Mouse (Mus musculus): Measurements from ENCODE around the gene Tacr1. TPM values are rescaled to one million over a fixed set of nuclear protein-coding genes. Genes with fewer than 3 reads are reported as not detected.
A peak's percentile ranks its signal among the peaks of the same experiment; 100 is the strongest.
"Not testable (repeated sequence)": the region's sequence is repeated elsewhere in the genome, so short reads cannot be mapped to it uniquely, and the experiment has no call there.

The Tacr1 gene
- total RNA-seq (2021), result 1 to 10 TPM; 1.5 to 2.3 TPM

DNA sequence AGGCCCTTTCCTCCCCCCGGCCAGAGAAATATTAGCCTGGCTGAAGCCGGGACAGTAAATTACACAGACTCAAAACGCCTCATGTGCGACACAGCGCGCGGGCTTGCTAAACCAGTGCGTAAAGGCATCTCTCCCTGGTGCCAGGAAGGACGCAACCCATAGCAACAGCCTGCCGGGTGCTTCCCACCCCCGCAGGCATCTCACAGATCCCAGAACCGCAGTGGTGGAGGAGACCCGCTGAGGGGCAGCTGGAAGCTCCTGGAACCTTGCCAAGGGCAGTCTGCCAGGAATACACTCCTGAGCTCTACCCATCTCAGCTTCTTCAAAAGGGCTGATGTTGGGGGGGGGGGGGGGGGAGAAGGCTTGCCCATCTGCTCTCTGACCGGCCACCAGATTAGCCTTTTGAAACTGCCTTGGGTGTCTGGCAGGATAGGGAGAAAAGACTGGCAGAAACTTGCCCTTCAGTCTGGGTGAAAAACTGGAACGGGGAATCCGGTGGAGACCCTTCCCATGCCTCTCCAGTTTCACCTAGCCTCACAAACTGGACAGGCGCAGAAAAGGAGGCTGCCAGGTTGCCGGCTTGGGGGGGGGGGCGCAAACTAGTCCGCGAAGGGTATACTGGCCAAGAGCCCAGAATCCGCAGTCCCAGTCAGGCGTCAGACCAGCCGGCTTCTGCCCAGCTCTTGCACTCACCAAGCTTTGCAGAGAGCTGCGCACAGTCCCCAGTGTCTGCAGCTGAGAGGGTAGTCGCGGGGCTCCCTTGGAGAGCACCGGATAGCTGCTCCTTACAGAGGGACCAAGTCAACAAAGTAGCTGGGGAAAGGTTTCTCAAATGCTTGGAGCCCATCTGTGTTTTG, at the start of gene Tacr1:
TSS of gene Tacr1 (plus strand) at position 740 of the 857 bp plus-strand sequence.
- DNase-seq (ENCODE audit: extremely low spot score in 1 of 2, low spot score in 1 of 2), result peak; percentile 47 to 63

DNA sequence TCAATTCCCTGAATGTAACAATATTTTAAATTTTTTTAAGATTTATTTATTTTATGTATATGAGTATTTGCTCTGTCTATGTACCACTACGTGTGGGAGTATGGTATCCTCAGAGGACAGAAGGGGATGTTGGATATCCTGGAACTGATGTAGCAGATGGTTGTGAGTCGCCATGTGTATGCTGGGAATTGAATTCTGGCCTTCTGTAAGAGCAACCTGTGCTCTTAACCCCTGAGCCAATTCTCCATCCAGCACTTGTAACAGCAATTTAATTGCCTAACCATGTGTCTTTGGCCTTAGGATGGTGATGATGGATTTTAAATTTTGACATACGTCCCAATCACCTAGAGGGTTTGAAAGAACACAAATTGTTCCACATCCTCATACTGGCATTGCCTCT, 26.0 kb upstream of the Tacr1 start:
- no peak for DNase-seq (ENCODE audit: extremely low spot score in 1 of 2, low spot score in 1 of 2)

DNA sequence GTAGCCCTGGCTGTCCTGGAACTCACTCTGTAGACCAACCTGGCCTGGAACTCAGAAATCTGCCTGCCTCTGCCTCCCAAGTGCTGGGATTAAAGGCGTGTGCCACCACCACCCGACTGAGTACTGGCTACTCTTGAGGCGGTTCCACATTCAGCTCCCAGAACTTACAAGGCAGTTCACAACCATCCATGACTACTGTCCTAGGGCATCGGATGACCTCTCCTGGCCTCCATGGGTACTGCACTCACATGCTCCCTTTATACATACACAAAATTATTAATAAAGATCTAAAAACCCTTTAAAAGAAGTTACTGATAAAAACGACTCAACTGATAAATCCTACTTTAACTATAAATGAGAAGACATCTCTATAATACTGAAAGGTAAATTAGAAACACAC, 18.6 kb upstream of the Tacr1 start:
- no peak for DNase-seq (ENCODE audit: extremely low spot score in 1 of 2, low spot score in 1 of 2)

DNA sequence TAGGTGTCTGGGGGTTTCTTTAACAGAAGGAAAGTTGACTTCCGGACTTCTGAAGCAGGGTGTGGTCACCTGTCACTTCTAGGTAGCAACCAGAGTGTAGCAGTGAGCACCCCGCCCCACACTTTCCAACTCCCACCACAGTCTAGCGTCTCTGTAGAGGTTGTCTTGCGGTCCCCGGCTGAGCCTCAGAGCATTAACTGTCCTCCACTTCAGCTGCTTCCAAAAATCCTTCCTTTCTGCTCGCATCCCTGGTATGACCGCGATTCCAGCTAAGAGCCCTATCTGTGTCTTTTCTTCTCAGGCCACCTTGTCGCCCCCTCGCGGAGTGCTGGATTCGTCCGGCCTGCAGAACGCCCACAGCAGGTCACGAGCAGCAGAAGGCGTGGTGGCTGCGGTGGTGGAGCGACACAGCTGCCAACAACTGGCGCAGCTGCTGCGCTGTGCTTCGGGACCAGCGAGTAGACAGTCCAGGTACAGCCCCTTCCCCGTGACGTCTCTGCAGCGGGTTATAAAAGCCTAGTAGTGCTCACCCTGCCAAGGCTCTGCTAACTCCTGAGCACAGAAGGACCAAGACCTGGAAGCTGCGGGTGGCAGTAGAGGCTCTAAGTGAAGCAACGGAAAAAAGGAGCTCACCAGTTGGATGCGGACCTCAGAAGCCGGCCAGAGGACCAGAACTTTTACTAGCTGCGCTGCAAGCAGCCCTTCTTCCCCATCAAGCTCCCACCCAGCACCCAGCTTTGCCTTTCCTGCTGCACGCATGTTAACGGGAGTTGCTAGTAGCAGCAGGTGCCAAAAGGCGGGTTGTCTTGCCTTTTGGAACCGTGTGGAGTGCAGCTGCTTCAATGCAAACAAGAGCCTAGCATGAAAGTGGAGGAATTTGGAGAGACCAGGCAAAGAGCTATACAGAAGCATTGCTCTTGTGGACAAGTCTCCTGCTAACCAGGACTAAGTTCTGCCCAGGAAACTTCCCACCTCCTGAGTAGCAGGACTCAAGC, 664 bp downstream of the Tacr1 start:
- DNase-seq (ENCODE audit: extremely low spot score in 1 of 2, low spot score in 1 of 2), result peak; percentile 18 to 23

DNA sequence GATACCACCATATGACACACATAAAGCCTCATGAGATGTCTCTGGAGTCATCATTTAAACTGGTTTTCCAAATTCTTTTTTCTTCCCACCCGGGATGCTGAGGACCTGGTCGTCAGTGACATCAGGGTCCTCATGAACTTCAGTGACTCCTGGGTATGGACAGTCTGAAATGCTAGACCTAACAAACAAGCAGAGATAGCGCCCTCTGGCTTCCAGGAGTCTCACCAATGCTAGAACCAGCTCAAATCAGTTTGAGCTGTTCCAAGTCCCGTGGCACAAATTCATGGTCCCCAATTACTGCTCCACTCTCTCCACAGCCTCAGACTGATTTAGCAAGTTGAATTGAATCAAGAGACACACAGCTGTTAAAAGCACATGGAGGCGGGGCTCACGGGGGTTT, 16.2 kb downstream of the Tacr1 start:
- DNase-seq (ENCODE audit: extremely low spot score in 1 of 2, low spot score in 1 of 2), result no peak

DNA sequence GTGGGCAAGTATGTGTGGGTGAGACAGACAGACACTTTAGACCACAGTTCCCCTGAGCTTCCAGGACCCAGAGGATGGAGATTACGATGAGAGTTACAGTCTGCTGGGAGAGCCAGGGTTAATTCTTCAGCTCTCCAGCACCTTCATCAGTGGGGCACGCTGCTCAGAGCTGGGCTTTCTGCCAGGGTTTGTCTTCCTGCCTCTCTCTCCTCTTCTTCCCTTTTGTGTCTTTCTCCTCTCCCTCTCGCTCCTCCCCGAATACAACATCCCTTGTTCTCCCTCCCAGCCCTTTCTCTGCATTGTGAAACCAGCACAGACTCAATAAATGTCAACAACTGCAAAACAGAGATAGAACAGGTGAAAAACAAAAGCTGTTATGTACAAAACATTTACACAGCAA, 18.1 kb downstream of the Tacr1 start:
- no peak for DNase-seq (ENCODE audit: extremely low spot score in 1 of 2, low spot score in 1 of 2)

DNA sequence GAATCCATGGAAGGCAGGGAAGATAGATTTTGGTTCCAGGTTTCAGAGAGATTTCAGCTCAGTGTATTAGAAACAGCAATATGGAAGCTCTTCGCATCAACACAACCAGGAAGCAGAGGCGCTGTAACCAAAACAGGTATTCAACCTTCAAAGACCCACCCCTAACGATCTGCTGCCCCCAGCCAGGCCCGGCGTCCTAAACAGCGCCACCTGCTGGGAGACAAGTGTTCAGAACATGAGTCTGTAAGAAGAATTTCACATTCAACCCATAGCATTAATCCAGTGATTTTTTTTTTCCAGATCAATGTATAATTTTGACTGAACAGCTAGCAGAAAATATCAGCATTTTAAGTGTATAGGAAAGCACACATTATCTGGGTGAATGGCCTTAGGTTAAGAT, 26.8 kb downstream of the Tacr1 start:
- DNase-seq (ENCODE audit: extremely low spot score in 1 of 2, low spot score in 1 of 2), result no peak

DNA sequence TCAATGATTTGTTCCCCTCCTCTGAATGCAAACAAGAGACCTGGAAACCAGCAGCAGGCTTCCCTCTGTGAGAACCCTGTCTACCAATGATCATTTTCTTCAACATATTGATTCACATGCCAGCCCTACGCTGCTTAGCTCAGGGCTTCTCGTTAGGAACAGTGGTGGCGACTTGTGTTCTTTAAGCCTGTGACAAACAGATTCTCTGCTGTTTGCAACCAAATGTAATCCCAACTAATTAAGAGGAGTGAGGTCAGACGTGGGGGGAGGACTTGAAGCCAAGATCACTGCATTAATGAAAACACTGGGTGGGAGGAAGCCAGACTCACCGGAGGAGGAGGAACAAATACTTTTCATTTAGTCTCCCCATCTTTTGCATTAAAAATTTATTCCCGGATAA, 27.6 kb downstream of the Tacr1 start:
- no peak for DNase-seq (ENCODE audit: extremely low spot score in 1 of 2, low spot score in 1 of 2)

DNA sequence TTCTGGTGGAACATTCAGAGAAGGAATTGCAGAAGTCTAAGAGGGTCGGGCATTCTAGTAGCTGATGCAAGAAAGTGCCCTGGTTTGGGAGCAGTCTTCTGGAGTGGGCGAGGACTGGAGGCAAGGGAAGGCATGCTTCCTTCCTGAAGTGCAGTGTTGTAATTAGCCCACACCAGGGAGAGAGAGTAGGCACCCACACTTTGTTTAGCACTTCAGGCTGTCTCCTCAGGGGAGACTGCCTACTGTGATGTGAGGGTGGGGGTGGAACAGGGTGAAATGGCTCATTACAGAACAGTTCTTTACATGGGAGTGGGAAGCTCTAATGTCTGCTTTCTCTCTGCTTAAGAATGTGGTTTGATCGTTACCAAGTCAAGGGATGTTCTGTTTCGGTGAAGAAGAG, 35.0 kb downstream of the Tacr1 start:
- no peak for DNase-seq (ENCODE audit: extremely low spot score in 1 of 2, low spot score in 1 of 2)

DNA sequence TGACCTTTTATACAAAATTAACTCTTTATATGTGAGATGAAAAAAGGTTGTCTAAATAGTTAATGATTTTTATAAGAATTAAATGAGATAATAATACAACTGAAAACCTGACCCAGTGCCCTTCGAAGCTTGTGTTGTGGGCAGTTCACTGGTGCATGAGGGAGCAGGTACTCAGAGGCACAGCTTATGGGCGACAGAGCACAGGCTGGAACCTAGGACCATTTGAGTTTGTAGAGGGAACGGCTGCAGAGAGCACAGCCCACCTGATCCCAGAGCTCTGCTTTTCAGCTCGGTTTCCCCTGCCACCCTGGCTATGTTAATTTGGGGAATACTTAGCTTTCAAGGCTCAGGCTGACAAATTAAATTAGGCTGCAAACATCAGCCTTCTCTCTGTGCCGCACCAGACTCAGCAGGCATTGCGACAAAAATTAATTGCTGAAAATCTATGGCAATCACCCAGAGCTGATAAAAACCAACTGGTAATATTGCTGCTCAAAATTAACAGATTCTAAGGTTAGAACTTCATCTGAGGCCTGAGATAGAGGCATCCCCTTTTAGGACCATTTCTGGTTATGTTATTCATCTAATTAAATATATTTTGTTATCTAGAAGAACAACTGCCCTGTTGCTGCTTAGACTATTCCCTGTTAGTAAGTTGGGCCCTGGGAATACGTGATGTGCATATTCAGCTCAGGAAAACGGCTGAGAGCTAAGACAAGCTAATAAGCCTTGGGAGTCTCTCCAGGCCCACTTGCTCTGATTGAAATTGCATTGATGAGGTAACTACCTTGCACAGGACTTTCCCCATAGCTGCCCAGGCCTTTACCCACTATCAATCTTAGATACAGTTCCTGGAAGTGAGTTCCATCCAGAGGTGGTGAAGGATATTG, 50.3 kb downstream of the Tacr1 start:
- DNase-seq (ENCODE audit: extremely low spot score in 1 of 2, low spot score in 1 of 2), result not testable (repeated sequence)

DNA sequence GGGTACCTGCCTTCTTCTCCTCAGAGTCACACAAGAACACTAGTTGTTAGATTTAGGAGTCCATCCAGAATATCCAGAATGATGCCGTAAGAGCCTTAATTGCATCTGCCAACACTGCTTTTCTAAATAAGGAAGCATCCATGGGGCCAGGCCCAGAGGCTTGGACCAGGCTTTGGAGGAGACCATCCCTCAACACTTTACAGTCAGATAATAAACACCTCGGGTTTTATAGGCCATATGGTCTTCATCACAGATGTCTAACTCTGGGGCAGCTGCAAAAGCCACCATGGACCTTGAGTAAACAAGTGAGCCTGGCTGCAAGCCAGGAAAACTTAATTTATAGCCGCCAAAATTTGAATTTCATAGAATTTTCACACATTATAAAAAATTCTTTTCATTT, 53.1 kb downstream of the Tacr1 start:
- no peak for DNase-seq (ENCODE audit: extremely low spot score in 1 of 2, low spot score in 1 of 2)

DNA sequence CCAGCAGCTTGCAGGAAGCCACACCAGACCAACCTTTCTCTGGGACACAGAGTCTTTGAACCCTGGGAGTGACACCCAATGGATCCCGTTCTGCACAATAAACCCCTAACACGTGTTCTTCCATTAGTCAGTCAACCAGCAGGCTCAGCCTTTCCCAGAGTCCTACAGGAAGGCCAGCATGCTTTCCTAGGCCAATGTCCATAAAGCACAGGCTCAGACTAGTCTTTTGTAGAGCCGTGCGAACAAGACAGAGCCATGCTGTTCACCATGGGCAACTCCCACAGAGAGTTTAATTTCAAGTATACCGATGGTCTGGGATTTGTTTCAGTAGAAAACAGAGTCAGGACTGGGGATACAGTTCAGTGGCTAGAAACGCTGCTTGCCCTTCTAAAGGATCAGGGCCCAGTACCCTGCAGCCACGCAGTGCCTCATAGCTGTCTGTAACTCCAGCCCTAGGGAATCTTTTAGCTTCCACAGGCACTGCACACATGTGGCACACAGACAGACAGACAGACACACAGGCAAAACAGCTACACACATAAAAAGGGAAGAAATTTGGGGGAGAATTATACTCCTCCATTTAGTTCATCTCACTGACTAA, 55.1 kb downstream of the Tacr1 start:
- no peak for DNase-seq (ENCODE audit: extremely low spot score in 1 of 2, low spot score in 1 of 2)

DNA sequence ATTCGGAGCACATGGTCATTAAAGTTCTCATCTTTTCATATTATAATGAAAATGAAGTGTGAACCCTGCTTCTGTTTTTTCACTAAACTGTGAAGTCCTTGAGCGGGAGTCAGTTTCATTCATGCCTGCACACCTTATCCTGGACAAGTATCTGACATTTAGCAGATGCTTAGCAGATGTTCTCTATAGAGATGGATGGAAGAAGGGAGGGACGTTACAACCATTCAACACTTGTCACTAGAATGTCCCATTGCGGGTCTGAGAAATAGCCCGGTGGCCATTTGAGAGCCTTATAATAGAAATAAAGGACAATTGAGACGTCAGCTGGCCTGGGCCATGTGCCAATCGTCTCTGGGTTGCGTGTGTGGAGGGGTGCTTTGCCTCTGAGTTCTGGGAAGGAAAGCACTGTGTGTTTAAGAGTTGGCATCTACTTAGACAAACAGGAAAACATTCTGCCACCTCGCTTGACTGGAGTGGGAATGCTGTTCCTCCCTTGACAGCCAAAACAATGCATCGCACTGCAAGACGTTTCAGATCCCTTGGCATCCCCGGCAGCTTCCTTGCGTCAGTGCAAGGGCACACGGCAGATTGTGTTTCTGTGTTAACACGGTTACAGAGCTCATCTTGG, 56.7 kb downstream of the Tacr1 start:
- peak in 1 of 2 experiments; percentile 12 for DNase-seq (ENCODE audit: extremely low spot score in 1 of 2, low spot score in 1 of 2)

DNA sequence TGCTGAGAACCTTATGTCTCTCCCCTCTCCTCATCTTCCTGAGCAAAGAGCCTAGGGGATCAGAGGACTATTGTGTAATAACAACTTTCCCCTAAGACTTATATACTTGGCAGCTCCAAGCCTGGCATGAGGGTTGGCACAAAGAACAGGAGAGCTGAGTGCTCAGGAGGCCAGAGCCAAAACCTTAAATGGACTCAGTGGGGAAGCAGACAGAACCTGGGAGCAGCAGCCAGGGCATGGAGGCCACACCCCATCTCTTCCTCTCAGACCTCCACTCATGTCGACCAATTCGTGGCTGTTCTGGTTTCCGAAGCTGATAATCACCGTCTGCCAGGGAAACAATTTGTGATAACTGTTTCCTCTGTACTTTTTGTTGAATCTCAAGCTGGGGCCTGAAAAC, 61.0 kb downstream of the Tacr1 start:
- no peak for DNase-seq (ENCODE audit: extremely low spot score in 1 of 2, low spot score in 1 of 2)

DNA sequence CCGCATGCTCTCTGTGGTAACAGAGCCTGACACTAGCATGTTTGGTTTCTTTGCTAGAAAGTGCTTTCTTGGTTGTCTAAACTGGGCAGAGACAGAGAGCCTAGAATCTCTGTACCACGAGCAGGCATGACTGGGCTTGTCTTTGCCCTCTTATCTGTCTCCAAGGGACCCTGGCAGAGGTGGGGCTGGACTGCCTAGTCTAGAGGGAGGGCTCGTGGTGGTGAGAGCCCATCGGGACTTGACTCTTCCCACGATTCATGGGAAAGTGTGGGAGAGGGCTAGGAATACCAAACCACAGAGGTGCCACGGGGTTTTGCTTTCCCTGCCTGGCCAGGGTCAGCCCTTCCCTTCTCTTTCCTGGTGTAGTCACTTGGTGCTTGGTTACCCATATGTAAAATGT, 72.3 kb downstream of the Tacr1 start:
- no peak for DNase-seq (ENCODE audit: extremely low spot score in 1 of 2, low spot score in 1 of 2)

DNA sequence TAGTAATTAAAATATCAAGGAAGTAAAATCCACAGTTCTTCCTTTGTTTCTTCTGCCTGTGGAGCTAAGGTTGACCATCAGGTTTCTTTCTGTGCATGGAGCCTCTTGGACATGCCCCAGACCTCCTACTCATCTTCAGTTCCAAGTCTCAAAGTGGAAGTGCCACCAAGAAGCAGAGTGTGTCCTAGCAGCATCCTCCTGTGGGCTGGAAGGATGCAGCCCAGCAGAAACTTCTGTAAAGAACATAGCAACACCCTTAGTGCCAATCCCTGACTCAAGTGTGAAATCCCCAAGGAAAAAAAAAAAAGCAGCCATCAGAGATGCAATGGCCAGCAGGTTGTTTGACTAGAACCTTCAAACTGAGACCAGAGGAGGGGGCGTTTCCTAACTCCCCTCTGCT, 81.7 kb downstream of the Tacr1 start:
- no peak for DNase-seq (ENCODE audit: extremely low spot score in 1 of 2, low spot score in 1 of 2)

DNA sequence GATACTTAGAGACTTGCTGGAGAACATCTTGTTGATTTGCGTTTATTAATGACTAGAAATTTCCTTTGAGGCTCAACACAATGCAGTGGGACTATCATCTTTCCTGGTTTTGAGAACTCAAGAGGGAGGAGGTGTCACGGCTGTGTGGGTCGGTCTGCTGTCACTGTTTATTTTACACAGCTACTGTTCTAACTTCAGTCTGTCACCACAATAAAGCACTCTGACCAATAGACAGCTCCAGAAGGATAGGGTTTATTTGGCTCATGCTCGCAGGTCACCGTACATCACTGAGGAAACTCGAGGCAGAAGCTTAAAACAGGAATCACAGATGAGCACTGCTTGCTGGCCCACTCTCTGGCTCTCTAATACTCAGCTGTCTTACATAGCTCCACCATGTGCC, 92.3 kb downstream of the Tacr1 start:
- no peak for DNase-seq (ENCODE audit: extremely low spot score in 1 of 2, low spot score in 1 of 2)

DNA sequence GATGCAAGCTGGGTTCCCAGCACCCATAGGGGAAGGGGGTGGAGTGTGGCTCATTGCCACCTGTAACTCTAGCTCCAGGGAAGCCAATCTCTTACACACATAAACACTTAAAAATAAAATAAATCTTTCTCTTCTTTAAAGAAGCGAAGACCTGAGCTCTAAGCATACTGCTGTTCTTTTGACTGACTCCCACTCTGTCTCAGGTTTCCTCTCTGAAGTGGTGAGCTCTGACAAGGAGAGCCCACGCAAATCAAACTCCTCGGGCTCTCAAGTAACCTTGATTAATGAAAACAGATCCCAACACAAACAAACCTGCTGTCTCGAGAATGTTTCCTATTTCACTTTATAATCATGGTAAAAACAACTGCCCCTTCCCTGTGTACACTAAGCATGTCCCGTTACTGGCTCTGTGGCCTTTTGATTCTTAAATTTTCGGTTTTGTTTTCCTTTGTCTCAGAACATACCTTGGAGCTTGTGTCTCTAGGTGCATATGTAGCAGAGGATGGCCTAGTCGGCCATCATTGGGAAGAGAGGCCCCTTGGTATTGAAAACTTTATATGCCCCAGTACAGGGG, 108.8 kb downstream of the Tacr1 start:
- no peak for DNase-seq (ENCODE audit: extremely low spot score in 1 of 2, low spot score in 1 of 2)

DNA sequence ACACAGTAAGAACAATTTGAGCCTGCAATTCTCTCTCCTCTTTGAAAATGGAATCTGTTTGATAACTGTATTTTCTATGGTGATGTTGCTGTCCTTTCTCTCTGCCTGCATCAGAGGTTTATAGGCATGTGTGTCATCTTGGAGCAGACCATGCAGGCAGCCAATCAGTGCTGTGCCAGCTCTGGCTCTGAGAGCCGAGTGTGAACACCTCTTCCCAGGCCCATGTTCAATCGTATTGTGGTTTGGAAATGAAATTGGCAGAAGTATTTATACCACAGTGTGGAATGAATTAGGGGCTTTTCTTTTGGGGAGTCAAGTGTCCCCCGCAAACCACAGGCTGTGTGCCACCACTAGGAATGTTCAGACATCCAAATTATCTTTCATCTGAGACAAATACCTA, 117.5 kb downstream of the Tacr1 start:
- no peak for DNase-seq (ENCODE audit: extremely low spot score in 1 of 2, low spot score in 1 of 2)
